ENCODE assay signal across 28 mouse cellular contexts in the genomic region with DNA sequence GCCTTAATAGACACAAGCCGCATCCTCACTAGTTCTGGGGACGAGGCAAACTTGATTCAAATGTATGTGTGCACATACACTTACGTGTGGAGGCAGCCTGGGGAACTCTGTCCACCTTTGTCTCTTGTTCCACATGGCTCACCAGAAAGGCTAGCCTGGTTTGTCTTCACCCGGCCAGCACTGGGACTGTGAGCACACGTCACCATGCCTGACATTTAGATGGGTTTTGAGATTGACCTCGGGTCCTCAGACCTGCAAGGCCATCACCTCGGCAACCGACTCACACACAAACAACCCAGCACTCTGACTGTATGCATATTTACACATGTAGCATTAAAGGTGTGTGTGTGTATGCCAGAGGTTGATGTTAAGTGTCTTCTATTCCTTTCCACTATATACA. TPM values are rescaled to one million over a fixed set of nuclear protein-coding genes. Genes with fewer than 3 reads are reported as not detected.
"Had no signal": no experiment of that assay in that cellular context is flagged by ENCODE, and none has a peak within 500 bp of the region (broad histone marks: within the 10 kb centered on the region; RNA-seq: fewer than 3 reads in every experiment).

No protein-coding gene starts in this region.

- H3K4me2 ChIP-seq: heart, embryonic 12.5 days; hindbrain, embryonic 12.5 days; hindbrain, embryonic 15.5 days; intestine, embryonic 15.5 days; limb, embryonic 12.5 days; liver, embryonic 11.5 days; liver, embryonic 13.5 days; liver, embryonic 15.5 days had no signal

- H3K27me3 ChIP-seq: hindbrain, embryonic 12.5 days; hindbrain, embryonic 15.5 days; intestine, embryonic 15.5 days; liver, embryonic 13.5 days; liver, embryonic 15.5 days had no signal

- H3K9me3 ChIP-seq: heart, embryonic 10.5 days; hindbrain, embryonic 15.5 days; intestine, embryonic 15.5 days; limb, embryonic 10.5 days; liver, embryonic 13.5 days had no signal

- H3K4me3 ChIP-seq: gastrocnemius, adult 2 months; heart, embryonic 10.5 days; heart, embryonic 12.5 days; hindbrain, embryonic 10.5 days; hindbrain, embryonic 12.5 days; hindbrain, embryonic 15.5 days; intestine, embryonic 15.5 days; layer of hippocampus, adult 2 months; left cerebral cortex, adult 2 months; limb, embryonic 10.5 days; limb, embryonic 12.5 days; liver, embryonic 13.5 days; liver, embryonic 15.5 days had no signal

- H3K27ac ChIP-seq: gastrocnemius, adult 2 months; heart, embryonic 10.5 days; hindbrain, embryonic 10.5 days; hindbrain, embryonic 12.5 days; hindbrain, embryonic 15.5 days; intestine, embryonic 15.5 days; layer of hippocampus, adult 2 months; left cerebral cortex, adult 2 months; limb, embryonic 10.5 days; limb, embryonic 12.5 days; liver, embryonic 13.5 days; liver, embryonic 15.5 days had no signal

- H3K4me1 ChIP-seq: heart, embryonic 10.5 days; heart, embryonic 12.5 days; hindbrain, embryonic 12.5 days; intestine, embryonic 15.5 days; limb, embryonic 10.5 days; limb, embryonic 12.5 days; liver, embryonic 13.5 days; liver, embryonic 15.5 days had no signal

- H3K36me3 ChIP-seq: heart, embryonic 10.5 days; heart, embryonic 12.5 days; hindbrain, embryonic 10.5 days; hindbrain, embryonic 12.5 days; hindbrain, embryonic 15.5 days; intestine, embryonic 15.5 days; limb, embryonic 10.5 days; limb, embryonic 12.5 days; liver, embryonic 13.5 days; liver, embryonic 15.5 days had no signal

- H3K9ac ChIP-seq: heart, embryonic 12.5 days; hindbrain, embryonic 12.5 days; hindbrain, embryonic 15.5 days; intestine, embryonic 15.5 days; limb, embryonic 12.5 days; liver, embryonic 13.5 days; liver, embryonic 15.5 days had no signal

- DNase-seq: gastrocnemius, adult 2 months; gastrocnemius, postnatal 10 days; gastrocnemius, postnatal 25 days; heart, adult 18-20 months; heart, postnatal 10 days; heart, postnatal 4 days; kidney, adult 18-20 months; kidney, adult 8-10 months; kidney, postnatal 10 days; kidney, postnatal 25 days; kidney, postnatal 4 days; liver; liver, embryonic 13.5 days had no signal

- ATAC-seq: inflammation-experienced regulatory T-cells, adult 6 months; intestine, embryonic 15.5 days; intestine, postnatal 0 days had no signal

RNA-seq across cellular contexts. Expression of a gene that starts 8.8 kb away (rescaled TPM):
- total RNA-seq: granulocyte monocyte progenitor cell, adult 5-6 weeks had no signal
